Mouse (Mus musculus): ENCODE measurements around the gene Icmt. TPM values are rescaled to one million over a fixed set of nuclear protein-coding genes. Genes with fewer than 3 reads are reported as not detected.

Icmt gene
- polyA plus RNA-seq, 1 experiment from 2014 or later: 23.5 TPM

- 11% methylated on average over 5 of the region's 5 CpGs for WGBS
- H3K9ac ChIP-seq: no peak overlapping the region
- no peak for ATAC-seq (ENCODE audit: insufficient number of reproducible peaks, insufficient read depth, low FRiP score, low TSS enrichment, low read depth)
- H3K9me3 ChIP-seq: no peaks in the 10 kb centered on the region
- H3K4me3 ChIP-seq: no peak overlapping the region
- peaks cover 76% of the 10 kb centered on the region for H3K27me3 ChIP-seq
- H3K27ac ChIP-seq: no peak overlapping the region
- H3K4me1 ChIP-seq: peaks cover 15% of the 10 kb centered on the region
- no peak overlapping the region for H3K4me2 ChIP-seq
- H3K36me3 ChIP-seq: no peaks in the 10 kb centered on the region
These were observed 46.3 kb downstream of the Icmt start for GRCm38 (mm10) chr4:152343296-152343695.

DNA sequence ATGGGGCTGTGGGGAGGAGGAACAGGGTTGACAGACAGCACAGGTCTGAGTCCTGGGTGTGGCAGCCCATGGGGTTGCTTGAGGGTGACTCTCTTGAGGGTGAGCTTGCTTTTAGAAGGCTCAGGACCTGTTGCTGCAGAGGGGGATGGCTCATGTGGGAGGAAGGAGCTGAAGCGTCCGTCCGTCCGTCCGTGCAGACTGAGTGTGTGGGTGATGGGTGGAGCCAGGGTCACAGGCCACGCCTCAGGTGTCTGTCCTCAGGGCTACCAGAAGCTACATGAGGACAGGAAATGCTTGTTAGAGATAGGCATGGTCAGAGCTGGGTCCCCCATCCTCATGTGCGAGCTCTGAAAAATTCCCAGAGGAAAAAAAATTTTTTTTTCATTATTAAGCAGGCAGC is 47.6 kb downstream of the Icmt start:
- Histone ChIP-seq H3K4me3 (no peak overlapping the region), H3K4me2 (no peak overlapping the region), H3K27me3 (peaks cover 75% of the 10 kb centered on the region), H3K27ac (no peak overlapping the region), H3K4me1 (peaks cover 5% of the 10 kb centered on the region), H3K36me3 (no peaks in the 10 kb centered on the region), H3K9me3 (no peaks in the 10 kb centered on the region), H3K9ac (no peak overlapping the region)
- WGBS: 50% methylated on average over 7 of the region's 7 CpGs
- no peak for ATAC-seq (ENCODE audit: insufficient number of reproducible peaks, insufficient read depth, low FRiP score, low TSS enrichment, low read depth)

GRCm38 (mm10) chr4:152345120-152345889 is 48.3 kb downstream of the Icmt start:
- peak; percentile 15; the same call in 1 of the 2 replicates for ATAC-seq (ENCODE audit: insufficient number of reproducible peaks, insufficient read depth, low FRiP score, low TSS enrichment, low read depth)
- 0 out of 2 replicates have a peak overlapping the region, but pooled peaks have one; percentile 16 for H3K9ac ChIP-seq
- H3K36me3 ChIP-seq: no peaks in the 10 kb centered on the region
- H3K4me2 ChIP-seq: no peak overlapping the region
- no peak overlapping the region for H3K4me3 ChIP-seq
- WGBS: 50% methylated on average over 7 of the region's 7 CpGs
- H3K27ac ChIP-seq: no peak overlapping the region
- H3K9me3 ChIP-seq: no peaks in the 10 kb centered on the region
- H3K4me1 ChIP-seq: peaks cover 8% of the 10 kb centered on the region
- H3K27me3 ChIP-seq: peaks cover 73% of the 10 kb centered on the region

- H3K4me1 ChIP-seq: peaks cover 11% of the 10 kb centered on the region
- ATAC-seq (ENCODE audit: insufficient number of reproducible peaks, insufficient read depth, low FRiP score, low TSS enrichment, low read depth): no peak
- H3K4me3 ChIP-seq: no peak overlapping the region
- H3K4me2 ChIP-seq: peak overlapping the region; percentile 39
- no peak overlapping the region for H3K27ac ChIP-seq
- no peaks in the 10 kb centered on the region for H3K36me3 ChIP-seq
- no peaks in the 10 kb centered on the region for H3K9me3 ChIP-seq
- WGBS: 14% methylated on average over 17 of the region's 17 CpGs
- H3K9ac ChIP-seq: no peak overlapping the region
- peaks cover 61% of the 10 kb centered on the region for H3K27me3 ChIP-seq
These were observed 52.9 kb downstream of the Icmt start for GRCm38 (mm10) chr4:152349837-152350381.

DNA sequence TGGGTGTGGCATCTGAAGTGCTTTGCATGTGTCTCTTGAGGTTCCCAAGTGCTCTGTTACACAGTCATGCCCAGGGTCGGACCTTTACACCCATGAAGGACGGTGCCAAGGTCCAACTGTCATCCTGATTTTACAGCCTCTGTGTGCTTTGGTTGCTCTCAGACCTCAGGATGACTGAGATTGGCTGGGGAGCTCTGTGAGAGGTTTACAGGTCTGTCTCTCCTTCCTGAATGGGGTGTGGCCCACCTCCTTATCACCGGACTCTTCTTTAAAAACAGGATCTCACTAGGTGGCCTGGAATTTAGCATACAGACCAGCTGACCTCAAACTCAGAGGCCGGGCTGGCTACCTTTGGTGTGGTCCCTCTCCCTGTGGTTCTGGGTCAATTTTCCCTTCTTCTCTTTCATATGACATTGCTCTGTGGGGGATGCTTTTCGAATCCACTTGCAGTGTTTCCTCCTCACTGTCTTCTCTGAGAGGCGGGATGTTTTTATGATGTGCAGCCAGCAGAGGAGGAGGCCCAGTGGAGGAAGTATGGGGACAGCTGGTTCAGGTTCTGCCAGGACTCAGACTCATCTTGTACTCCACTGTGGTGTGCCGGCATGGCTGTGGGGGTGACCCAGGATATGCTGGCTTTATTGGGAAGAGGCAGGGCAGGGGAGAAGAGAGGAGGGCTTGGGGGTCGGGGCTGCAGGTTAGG is 53.8 kb downstream of the Icmt start:
- no peak overlapping the region for H3K9ac ChIP-seq
- H3K4me2 ChIP-seq: no peak overlapping the region
- ATAC-seq (ENCODE audit: insufficient number of reproducible peaks, insufficient read depth, low FRiP score, low TSS enrichment, low read depth): no peak
- H3K27ac ChIP-seq: no peak overlapping the region
- no peaks in the 10 kb centered on the region for H3K36me3 ChIP-seq
- 33% methylated on average over 8 of the region's 8 CpGs for WGBS
- no peaks in the 10 kb centered on the region for H3K9me3 ChIP-seq
- H3K4me1 ChIP-seq: peaks cover 7% of the 10 kb centered on the region
- peaks cover 58% of the 10 kb centered on the region for H3K27me3 ChIP-seq
- no peak overlapping the region for H3K4me3 ChIP-seq

DNA sequence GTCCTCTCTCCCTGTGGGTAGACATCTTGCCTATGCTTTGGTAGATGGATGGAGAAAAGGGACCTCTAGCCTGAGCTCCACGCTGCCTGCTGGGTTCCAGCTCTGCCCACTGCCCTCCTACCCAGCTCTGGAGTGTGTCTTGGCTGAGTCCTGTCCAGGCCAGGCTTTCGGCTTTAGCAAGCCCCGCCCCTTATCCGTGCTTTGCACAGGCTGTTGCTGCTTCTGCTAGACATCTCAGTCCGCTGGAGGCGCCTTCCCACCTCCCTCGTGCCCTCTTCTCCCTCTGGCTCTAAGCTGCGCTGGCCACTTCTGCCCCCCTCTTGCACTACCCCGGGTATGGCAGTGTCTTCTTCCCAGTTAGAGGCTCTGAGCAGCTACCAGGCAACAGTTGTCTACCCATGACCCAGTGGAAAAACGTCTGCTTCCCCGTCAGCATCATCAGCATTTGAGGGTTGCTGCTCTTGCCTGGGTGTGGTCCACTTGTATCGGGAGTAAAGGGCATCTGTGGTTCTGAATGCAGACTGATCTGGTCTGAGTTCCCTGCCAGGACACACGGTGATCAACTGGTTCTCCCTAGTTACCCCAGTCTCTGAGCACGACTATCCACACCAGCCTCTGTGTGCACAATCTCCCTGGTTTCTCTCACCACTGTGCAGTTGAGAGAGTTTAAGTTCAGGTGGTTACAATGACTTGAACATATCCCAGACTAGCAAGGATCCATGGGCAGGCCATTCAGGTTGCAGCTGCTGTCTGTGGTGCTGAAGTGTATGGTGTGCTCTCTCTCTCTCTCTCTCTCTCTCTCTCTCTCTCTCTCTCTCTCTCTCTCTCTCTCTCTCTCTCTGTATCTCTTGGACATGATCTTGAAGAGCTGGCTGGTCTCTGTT is 54.6 kb downstream of the Icmt start:
- Histone ChIP-seq H3K36me3 (no peaks in the 10 kb centered on the region), H3K27me3 (peaks cover 54% of the 10 kb centered on the region), H3K4me2 (no peak overlapping the region), H3K9me3 (no peaks in the 10 kb centered on the region), H3K4me3 (no peak overlapping the region), H3K4me1 (peaks cover 7% of the 10 kb centered on the region), H3K9ac (no peak overlapping the region), H3K27ac (no peak overlapping the region)
- ATAC-seq (ENCODE audit: insufficient number of reproducible peaks, insufficient read depth, low FRiP score, low TSS enrichment, low read depth): no peak
- 17% methylated on average over 14 of the region's 14 CpGs for WGBS

- Histone ChIP-seq H3K9me3 (no peaks in the 10 kb centered on the region), H3K27me3 (peaks cover 49% of the 10 kb centered on the region), H3K4me2 (no peak overlapping the region), H3K27ac (no peak overlapping the region), H3K36me3 (no peaks in the 10 kb centered on the region), H3K9ac (no peak overlapping the region), H3K4me1 (peaks cover 7% of the 10 kb centered on the region), H3K4me3 (no peak overlapping the region)
- 84% methylated on average over 14 of the region's 14 CpGs for WGBS
- ATAC-seq (ENCODE audit: insufficient number of reproducible peaks, insufficient read depth, low FRiP score, low TSS enrichment, low read depth): no peak
These were observed 57.0 kb downstream of the Icmt start for GRCm38 (mm10) chr4:152353886-152354637.

DNA sequence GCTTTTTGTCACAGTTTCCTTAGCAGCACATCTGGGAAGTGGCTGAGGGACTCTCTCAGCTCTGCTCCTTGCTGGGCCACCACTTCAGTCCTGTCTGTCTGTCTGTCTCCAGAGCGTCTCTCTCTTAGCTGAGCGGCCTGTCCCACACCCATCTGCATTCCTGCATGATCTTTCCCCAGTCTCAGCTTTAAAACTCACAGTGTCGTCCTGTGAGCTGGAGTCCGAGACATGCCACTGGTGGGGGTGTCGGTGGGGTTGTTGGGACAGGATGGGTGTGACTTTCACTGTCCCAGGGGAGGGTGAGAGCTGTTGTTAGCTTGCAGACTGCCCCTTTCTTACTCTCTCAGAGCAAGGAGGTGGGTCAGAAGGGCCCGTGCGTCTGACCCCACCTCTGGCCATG is 58.6 kb downstream of the Icmt start:
- Histone ChIP-seq H3K4me3 (no peak overlapping the region), H3K9ac (no peak overlapping the region), H3K36me3 (no peaks in the 10 kb centered on the region), H3K27ac (no peak overlapping the region), H3K9me3 (no peaks in the 10 kb centered on the region), H3K27me3 (peaks cover 52% of the 10 kb centered on the region), H3K4me1 (peaks cover 6% of the 10 kb centered on the region), H3K4me2 (no peak overlapping the region)
- ATAC-seq (ENCODE audit: insufficient number of reproducible peaks, insufficient read depth, low FRiP score, low TSS enrichment, low read depth): no peak
- WGBS: 72% methylated on average over 7 of the region's 7 CpGs

Other genes starting within 250 kb of the Icmt start
- 19.5 and 22.2 TPM in 2 replicates for gene Plekhg5, start 224.7 kb upstream of the Icmt start, polyA plus RNA-seq (2015; fragmentation: Nextera tagmentation; extraction: Ambion mirVana)
- gene Tnfrsf25, start 181.3 kb upstream of the Icmt start, polyA plus RNA-seq (2015; fragmentation: Nextera tagmentation; extraction: Ambion mirVana): 1.1 and 1.5 TPM in 2 replicates
- 3.4 and 5.9 TPM in 2 replicates for gene Espn, start 144.9 kb upstream of the Icmt start, polyA plus RNA-seq (2015; fragmentation: Nextera tagmentation; extraction: Ambion mirVana)
- gene Hes2, start 138.4 kb upstream of the Icmt start, polyA plus RNA-seq (2015; fragmentation: Nextera tagmentation; extraction: Ambion mirVana): 0.10 TPM in 1 of 2 replicates, not detected in the other
- 48.5 and 54.1 TPM in 2 replicates for gene Acot7, start 119.1 kb upstream of the Icmt start, polyA plus RNA-seq (2015; fragmentation: Nextera tagmentation; extraction: Ambion mirVana)
- 11.1 TPM in 2 replicates for gene Gpr153, start 23.0 kb upstream of the Icmt start, polyA plus RNA-seq (2015; fragmentation: Nextera tagmentation; extraction: Ambion mirVana)
- not detected in 2 replicates for gene Hes3, start 5.6 kb upstream of the Icmt start, polyA plus RNA-seq (2015; fragmentation: Nextera tagmentation; extraction: Ambion mirVana)
- gene Rnf207, start 21.8 kb downstream of the Icmt start, polyA plus RNA-seq (2015; fragmentation: Nextera tagmentation; extraction: Ambion mirVana): 0.72 and 1.3 TPM in 2 replicates
- gene Rpl22, start 28.5 kb downstream of the Icmt start, polyA plus RNA-seq (2015; fragmentation: Nextera tagmentation; extraction: Ambion mirVana): 447 and 449 TPM in 2 replicates
- 2.5 and 2.6 TPM in 2 replicates for gene Chd5, start 41.4 kb downstream of the Icmt start, polyA plus RNA-seq (2015; fragmentation: Nextera tagmentation; extraction: Ambion mirVana)
- 2.8 and 3.0 TPM in 2 replicates for gene Nphp4, start 179.5 kb downstream of the Icmt start, polyA plus RNA-seq (2015; fragmentation: Nextera tagmentation; extraction: Ambion mirVana)
- gene Kcnab2, start 180.6 kb downstream of the Icmt start, polyA plus RNA-seq (2015; fragmentation: Nextera tagmentation; extraction: Ambion mirVana): 9.2 and 9.6 TPM in 2 replicates

All from embryonic facial prominence, embryonic 13.5 days (tissue).